Mouse (Mus musculus) liver, postnatal 0 days (tissue): ENCODE measurements around the gene Marcksl1. TPM values are rescaled to one million over a fixed set of nuclear protein-coding genes. Genes with fewer than 3 reads are reported as not detected.
A peak's percentile ranks its signal among the peaks of the same experiment; 100 is the strongest.
"Not testable (repeated sequence)": the region's sequence is repeated elsewhere in the genome, so short reads cannot be mapped to it uniquely, and the experiment has no call there.

Experiments used
- ATAC-seq: fragments of 200-750 bp; cut with Nextera tagmentation; 2 replicates; pipeline ENCODE4 v1.8.0; 2017; ENCODE audit warnings: mild to moderate bottlenecking, moderate library complexity
- DNase-seq: peaks from one replicate; pipeline ENCODE4 v3.0.0-alpha.2; 2016
- H3K27ac ChIP-seq: fragments of 300-500 bp; sonication (generic); 2 replicates; pipeline ENCODE4 v1.5.1; 2014; ENCODE audit warnings: antibody characterized with exemption, moderate library complexity, mild to moderate bottlenecking, low read depth
- H3K27me3 ChIP-seq: fragments of 300-500 bp; sonication (generic); 2 replicates; pipeline ENCODE4 v1.6.1; 2014; ENCODE audit warnings: low read length, control low read depth, mixed read lengths; ENCODE audit not compliant: insufficient read depth
- H3K36me3 ChIP-seq: fragments of 300-500 bp; sonication (generic); replicated peaks from 2 replicates; pipeline ENCODE4 v1.6.1; 2014; ENCODE audit warnings: mild to moderate bottlenecking, control low read depth, low read length, moderate library complexity, mixed read lengths; ENCODE audit not compliant: insufficient read depth
- H3K4me1 ChIP-seq: fragments of 300-500 bp; sonication (generic); 2 replicates; pipeline ENCODE4 v1.6.1; 2014; ENCODE audit warnings: antibody characterized with exemption, mild to moderate bottlenecking, control low read depth; ENCODE audit not compliant: insufficient read depth
- H3K4me2 ChIP-seq: fragments of 300-500 bp; sonication (generic); 2 replicates; pipeline ENCODE4 v1.6.1; 2014; ENCODE audit warnings: low read depth, mild to moderate bottlenecking, low read length, moderate library complexity, mixed read lengths
- H3K4me3 ChIP-seq: fragments of 300-500 bp; sonication (generic); 2 replicates; pipeline ENCODE4 v1.5.1; 2014; ENCODE audit warnings: low read depth, low read length
- H3K9ac ChIP-seq: fragments of 300-500 bp; sonication (generic); replicated peaks from 2 replicates; pipeline ENCODE4 v1.6.1; 2014; ENCODE audit warnings: mild to moderate bottlenecking, moderate library complexity
- H3K9me3 ChIP-seq: fragments of 300-500 bp; sonication (generic); 2 replicates; pipeline ENCODE4 v1.6.1; 2016; ENCODE audit warnings: mild to moderate bottlenecking, control low read depth, low read length, mixed read lengths
- CTCF ChIP-seq: sonication (generic); IDR thresholded peaks from 2 replicates; pipeline ENCODE4 v1.5.1; 2016; ENCODE audit warnings: antibody characterized with exemption, low read depth
- EP300 ChIP-seq: IDR thresholded peaks from 2 replicates; pipeline ENCODE4 v1.6.1; 2016; ENCODE audit warnings: antibody characterized with exemption, low read depth, mild to moderate bottlenecking
- WGBS: fragments of 180-500 bp; shearing (Covaris S2); extraction: QIAGEN DNeasy Blood & Tissue Kit; methylation state at CpG from one replicate; pipeline ENCODE4 v1.1.7; 2014; ENCODE audit not compliant: insufficient replicate concordance; 5-methylcytosine and 5-hydroxymethylcytosine counted together
- polyA plus RNA-seq: library from polyadenylated mRNA; unstranded; fragments of >200 nt; fragmentation: Nextera tagmentation; extraction: Ambion mirVana; gene quantifications from 2 replicates; pipeline ENCODE4 v1.2.1, GENCODE M21; 2015

The Marcksl1 gene
- polyA plus RNA-seq, 1 experiment from 2014 or later = 42.7 TPM

DNA sequence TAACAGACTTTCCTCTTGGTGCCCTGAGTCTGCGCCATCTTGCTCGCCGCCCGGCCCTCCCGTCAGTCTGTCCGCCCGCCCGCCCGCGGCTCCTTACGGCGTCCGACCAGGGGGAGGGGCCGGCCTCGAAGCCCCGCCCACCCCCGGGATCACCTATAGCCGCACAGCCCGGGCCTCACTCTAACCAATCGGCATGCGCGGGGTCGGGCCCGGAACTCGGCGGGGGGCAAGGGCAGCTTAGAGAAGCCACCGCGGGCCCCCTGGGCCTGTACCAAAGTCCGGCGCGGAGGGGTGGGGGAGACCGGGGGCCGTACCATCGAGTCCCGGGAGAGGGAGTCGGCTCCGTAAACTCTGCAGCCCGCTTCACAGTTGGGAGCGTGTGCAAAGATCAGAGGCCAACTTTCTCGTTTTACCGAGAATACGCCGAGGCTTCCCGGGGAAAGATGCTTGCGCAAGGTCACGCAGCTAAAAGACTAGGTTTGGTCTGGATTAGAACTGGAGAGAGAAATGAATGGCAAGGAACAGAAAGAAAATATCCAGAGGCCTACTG lies 29.3 kb downstream of the Marcksl1 start, which contains the start of gene Hdac1:
Gene Hdac1, minus strand, starts transcription at position 122 of the 550 bp plus-strand sequence.
- TF ChIP-seq EP300 (peak; percentile 34; the same call in 1 of the 2 replicates), CTCF (peak; percentile 17; the same call in 1 of the 2 replicates)
- Histone ChIP-seq H3K9ac (peak within 1 kb of the TSS; percentile 94), H3K9me3 (no peaks in the 10 kb centered on the region), H3K27ac (peak within 1 kb of the TSS; percentile 81), H3K4me1 (peaks cover 17% of the 10 kb centered on the region), H3K4me3 (peak within 1 kb of the TSS; percentile 98), H3K4me2 (peak within 1 kb of the TSS; percentile 93), H3K27me3 (no peaks in the 10 kb centered on the region), H3K36me3 (peaks cover 8% of the 10 kb centered on the region; the same call in 1 of the 2 replicates)
- WGBS = under 1% methylated on average over 34 of the region's 46 CpGs
- DNase-seq (peak; percentile 99), ATAC-seq (peak; percentile 99)

DNA sequence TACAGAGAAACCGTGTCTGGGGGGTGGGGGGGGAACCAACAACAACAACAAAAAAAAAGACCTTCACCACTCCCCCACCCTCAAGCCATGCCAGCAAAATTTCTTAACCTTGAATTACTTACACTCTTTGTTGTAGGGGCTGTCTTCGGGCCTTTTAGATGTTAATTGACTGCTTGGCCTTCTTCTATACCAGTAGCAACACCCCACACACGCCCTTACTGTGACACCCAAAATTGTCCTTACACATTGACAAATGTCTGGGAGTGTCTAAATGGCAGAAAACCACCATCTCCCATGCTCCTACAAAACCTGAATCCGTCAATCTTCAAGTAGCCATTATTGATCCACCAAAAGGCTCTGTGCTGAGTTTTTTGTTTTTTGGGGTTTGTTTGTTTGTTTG lies 30.7 kb downstream of the Marcksl1 start:
- H3K4me2 ChIP-seq = no peak overlapping the region
- H3K27me3 ChIP-seq = no peaks in the 10 kb centered on the region
- H3K9me3 ChIP-seq = no peaks in the 10 kb centered on the region
- peaks cover 4% of the 10 kb centered on the region; the same call in 1 of the 2 replicates for H3K36me3 ChIP-seq
- H3K9ac ChIP-seq = no peak overlapping the region
- no peak for TF ChIP-seq CTCF
- no peak for TF ChIP-seq EP300
- H3K4me3 ChIP-seq = no peak overlapping the region
- 91% methylated on average over 4 of the region's 4 CpGs for WGBS
- ATAC-seq (no peak), DNase-seq (no peak)
- H3K27ac ChIP-seq = no peak overlapping the region
- H3K4me1 ChIP-seq = peaks cover 17% of the 10 kb centered on the region

DNA sequence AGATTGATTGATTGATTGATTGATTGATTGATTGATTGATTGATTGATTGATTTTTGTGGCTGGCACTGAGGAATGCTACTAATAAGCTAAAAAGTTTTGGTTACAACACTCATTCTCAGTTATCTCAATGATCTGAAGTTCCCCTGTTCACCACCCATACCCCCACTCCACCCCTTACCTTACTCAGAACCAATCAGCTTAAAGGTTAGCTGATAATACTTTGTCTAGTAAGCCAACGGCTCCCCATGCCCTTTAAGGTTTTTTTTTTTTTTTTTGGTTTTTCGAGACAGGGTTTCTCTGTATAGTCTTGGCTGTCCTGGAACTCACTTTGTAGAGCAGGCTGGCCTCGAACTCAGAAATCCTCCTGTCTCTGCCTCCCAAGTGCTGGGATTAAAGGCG lies 34.2 kb downstream of the Marcksl1 start:
- not testable (repeated sequence) for H3K9me3 ChIP-seq, ATAC-seq, H3K27me3 ChIP-seq, DNase-seq, H3K36me3 ChIP-seq, H3K4me3 ChIP-seq, H3K27ac ChIP-seq, H3K4me1 ChIP-seq, H3K4me2 ChIP-seq, H3K9ac ChIP-seq
- WGBS = 63% methylated on average over 4 of the region's 4 CpGs

DNA sequence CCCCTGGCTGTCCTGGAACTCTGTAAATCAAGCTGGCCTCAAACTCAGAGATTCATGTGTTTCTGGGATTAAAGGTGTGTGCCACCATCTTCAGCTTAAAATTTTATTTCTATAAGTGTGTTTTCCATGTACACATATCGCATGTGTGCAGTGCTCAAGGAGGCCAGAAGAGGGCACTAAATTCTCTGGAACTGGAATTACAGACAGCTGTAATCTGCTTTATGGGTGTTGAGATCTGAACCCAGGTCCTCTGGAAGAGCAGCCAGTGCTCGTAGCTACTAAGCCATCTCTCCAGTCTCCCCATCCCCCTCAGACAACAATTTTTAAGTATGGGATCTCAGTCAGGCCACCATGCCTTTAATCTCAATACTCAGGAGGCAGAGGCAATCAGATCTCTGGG lies 35.9 kb downstream of the Marcksl1 start:
- WGBS = 87% methylated on average over 2 of the region's 2 CpGs
- H3K9ac ChIP-seq = no peak overlapping the region
- no peak overlapping the region for H3K4me3 ChIP-seq
- TF ChIP-seq EP300 (no peak), CTCF (peak; percentile 71)
- no peak overlapping the region for H3K4me2 ChIP-seq
- ATAC-seq (no peak), DNase-seq (peak; percentile 56)
- H3K27ac ChIP-seq = no peak overlapping the region
- no peaks in the 10 kb centered on the region for H3K4me1 ChIP-seq
- H3K9me3 ChIP-seq = no peaks in the 10 kb centered on the region
- no peaks in the 10 kb centered on the region for H3K27me3 ChIP-seq
- H3K36me3 ChIP-seq = no peaks in the 10 kb centered on the region

DNA sequence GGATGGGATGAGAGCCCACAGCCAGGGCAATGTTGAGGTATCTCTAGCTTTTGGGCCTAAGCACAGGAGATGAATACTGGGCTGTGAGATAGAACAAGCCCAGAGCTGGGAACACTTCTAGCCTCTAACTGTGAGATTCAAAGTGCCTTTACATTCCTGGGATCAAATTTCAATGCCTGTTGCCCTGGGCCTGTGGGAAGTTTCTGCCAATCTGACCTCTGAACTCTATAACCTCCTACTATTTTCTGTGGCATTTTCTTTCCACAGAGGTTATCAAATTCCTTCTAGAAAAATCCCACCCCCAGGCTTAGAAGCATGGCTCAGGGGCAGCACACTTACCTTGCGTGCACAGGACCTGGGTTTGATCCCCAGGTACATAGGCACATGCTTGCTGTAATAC lies 36.9 kb downstream of the Marcksl1 start:
- H3K4me3 ChIP-seq = no peak overlapping the region
- H3K9me3 ChIP-seq = no peaks in the 10 kb centered on the region
- no peak overlapping the region for H3K9ac ChIP-seq
- no peak for DNase-seq
- no peaks in the 10 kb centered on the region; the same call in 1 of the 2 replicates for H3K4me1 ChIP-seq
- no peak overlapping the region for H3K4me2 ChIP-seq
- ATAC-seq = no peak
- H3K27ac ChIP-seq = no peak overlapping the region
- 91% methylated on average over 1 of the region's 1 CpGs for WGBS
- no peaks in the 10 kb centered on the region for H3K27me3 ChIP-seq
- TF ChIP-seq CTCF = no peak
- no peak for TF ChIP-seq EP300
- no peaks in the 10 kb centered on the region for H3K36me3 ChIP-seq

DNA sequence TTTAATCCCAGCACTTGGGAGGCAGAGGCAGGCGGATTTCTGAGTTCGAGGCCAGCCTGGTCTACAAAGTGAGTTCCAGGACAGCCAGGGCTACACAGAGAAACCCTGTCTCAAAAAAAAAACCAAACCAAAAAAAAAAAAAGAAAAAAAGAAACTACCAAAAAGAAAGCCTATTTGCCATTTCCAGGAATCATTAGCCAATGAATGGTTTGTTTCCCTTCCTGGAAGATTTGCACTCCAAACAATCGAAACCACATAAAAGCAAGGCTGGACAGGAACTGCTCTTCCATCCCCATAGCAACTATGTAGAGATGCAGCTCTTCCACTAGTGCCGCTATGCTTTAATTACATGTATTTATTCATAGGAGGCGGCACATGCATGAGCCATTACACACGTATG lies 41.1 kb downstream of the Marcksl1 start:
- not testable (repeated sequence) for ATAC-seq, DNase-seq, H3K27me3 ChIP-seq, H3K4me3 ChIP-seq, H3K9me3 ChIP-seq, H3K4me2 ChIP-seq, H3K9ac ChIP-seq, H3K27ac ChIP-seq, H3K36me3 ChIP-seq
- peaks cover 23% of the 10 kb centered on the region for H3K4me1 ChIP-seq
- WGBS = 90% methylated on average over 6 of the region's 6 CpGs

DNA sequence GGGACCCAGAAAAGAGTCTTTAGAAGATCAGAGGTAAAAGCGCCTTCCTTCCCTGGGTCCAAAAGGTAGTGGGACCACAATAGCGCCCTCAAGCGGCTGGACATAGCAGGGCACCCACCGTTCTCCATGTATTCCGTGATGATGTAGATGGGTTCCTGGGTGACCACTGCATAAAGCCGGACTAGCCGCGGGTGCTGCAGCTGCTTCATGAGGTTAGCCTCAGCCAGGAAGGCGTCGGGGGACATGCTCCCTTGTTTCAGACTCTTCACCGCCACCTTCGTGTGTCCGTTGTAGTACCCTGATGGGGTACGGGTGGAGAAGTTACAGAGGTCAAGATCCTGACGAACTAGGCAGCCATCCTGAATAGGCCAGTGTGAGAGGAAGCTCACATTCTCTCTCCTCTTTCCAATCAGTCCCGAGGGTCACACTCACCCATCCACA lies 42.1 kb downstream of the Marcksl1 start:
- peak; percentile 76 for DNase-seq
- ATAC-seq = no peak
- Histone ChIP-seq H3K27ac (no peak overlapping the region), H3K36me3 (no peaks in the 10 kb centered on the region), H3K9me3 (no peaks in the 10 kb centered on the region), H3K4me3 (peak overlapping the region; percentile 57), H3K4me1 (peaks cover 23% of the 10 kb centered on the region), H3K9ac (peak overlapping the region; percentile 56), H3K4me2 (peak overlapping the region; percentile 95), H3K27me3 (no peaks in the 10 kb centered on the region)
- 6% methylated on average over 16 of the region's 16 CpGs for WGBS
- TF ChIP-seq EP300 = no peak
- TF ChIP-seq CTCF = peak; percentile 82
